Mouse (Mus musculus): Measurements from ENCODE around the gene Nav2.

Nav2 gene

DNA sequence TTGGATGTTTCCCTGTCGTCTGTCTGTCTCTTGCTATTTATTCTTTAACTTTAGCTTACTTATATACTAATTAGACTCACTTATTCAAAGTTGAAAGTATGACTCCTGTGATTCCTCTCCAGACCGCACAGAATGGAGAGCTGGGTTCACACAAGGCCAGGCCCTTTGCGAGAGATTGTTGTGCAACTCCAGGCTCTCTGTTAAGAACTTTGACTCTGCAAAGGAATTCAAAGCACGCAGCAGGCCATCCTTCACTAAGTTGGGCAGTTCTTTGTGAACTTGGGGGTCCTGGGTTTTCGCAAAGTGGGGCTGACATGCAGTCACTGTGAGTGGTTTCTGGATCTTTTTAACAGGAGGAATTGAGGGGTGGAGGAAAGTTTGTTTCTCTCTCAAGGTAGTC is 95.9 kb downstream of the Nav2 start:
- no peak for DNase-seq (ENCODE audit: low read depth, low spot score)

DNA sequence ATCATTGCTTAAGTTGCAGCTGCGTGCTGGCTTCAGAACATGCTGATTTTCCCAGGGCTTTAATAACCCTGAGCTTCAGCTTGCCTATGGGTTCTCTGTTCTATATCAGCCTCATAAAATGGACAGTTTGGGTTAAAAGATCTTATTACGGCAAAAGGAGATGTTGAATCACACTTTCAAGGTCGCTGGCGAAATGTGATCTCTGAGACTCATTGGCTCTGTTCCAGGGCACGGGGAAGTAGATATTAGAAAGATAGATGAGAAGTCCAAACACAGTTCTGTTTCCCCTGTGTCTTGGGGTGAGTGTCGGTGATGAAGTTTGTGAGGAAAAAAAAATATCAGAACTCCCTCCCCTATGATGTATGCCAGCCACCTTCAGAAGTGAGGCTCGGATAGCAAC is 98.4 kb downstream of the Nav2 start:
- no peak for DNase-seq (ENCODE audit: low read depth, low spot score)

DNA sequence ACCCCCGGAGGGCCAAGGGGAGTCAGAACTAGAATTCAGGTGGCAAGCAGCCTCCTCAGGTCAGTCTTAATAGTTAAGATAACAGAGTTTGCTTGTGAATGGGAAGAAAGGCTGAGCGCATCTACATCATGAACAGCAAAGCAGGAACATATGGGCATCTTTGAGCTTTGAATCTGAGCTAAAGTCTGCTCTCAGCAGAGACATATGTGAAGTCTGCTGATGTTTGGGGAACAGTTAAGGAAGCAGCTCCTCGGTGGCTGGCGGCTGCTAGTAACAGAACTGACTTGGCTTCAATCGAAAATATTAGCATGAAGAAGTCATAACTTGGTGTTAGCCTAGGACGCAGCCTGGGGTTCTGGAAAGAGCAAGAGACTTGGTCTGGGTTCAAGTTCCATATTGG is 102.2 kb downstream of the Nav2 start:
- no peak for DNase-seq (ENCODE audit: low read depth, low spot score)

DNA sequence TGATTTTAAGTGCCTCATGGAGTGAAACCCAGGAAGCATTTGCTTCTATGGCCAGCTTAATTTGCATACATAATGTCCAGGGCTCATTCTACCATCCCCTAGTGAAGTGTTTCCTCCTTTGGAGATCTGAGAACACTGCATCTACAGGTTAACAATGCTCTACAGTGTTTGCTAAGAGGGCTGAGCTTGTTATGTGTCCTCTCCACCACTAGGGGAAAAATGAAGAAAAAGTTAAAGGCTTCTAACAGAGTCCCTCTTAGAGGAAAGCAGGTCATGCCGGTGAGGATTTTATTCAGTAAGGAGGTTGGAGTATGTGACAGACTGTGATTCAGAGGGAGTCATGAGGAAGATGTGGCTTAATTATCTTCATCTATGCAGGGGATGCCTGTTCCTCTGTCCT is 103.5 kb downstream of the Nav2 start:
- DNase-seq (ENCODE audit: low read depth, low spot score), result no peak

DNA sequence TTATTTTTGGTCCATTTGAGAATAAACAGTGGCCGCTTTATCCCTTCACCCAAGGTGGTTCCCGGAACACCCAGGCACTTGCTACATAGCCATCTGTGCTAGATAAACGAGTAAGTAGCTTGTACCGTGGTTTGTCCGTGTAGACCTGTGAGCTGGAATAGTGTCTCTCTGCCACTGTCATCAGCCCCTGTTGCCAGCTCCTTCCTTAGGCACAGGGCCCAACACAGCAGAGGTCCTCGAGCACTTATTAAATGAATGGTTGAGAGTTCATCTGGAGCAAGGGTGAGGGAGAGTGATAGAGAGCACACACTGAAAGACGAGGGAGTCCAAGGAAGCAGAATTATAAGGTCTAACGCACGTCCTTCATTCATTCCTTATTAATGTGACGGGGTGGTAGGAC is 106.0 kb downstream of the Nav2 start:
- DNase-seq (ENCODE audit: low read depth, low spot score), result no peak

DNA sequence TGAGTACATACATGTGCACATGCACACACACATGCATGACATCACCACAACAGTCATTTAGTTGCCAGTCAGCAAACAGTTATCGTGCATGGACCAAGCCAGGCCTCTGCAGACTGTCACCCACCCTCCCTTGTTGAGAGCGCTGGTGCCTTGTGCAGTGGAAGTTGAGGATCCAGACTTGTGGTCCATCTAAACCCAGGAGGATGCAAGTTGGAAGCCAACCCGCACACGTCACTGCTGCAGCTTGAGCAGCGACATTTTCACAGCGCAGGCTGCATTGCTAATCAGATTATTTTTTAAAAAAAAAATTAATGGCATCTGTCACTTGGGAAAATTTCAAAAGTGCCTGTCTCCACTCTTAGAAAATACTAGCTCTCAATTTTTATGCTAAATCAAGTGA is 106.8 kb downstream of the Nav2 start:
- no peak for DNase-seq (ENCODE audit: low read depth, low spot score)

DNA sequence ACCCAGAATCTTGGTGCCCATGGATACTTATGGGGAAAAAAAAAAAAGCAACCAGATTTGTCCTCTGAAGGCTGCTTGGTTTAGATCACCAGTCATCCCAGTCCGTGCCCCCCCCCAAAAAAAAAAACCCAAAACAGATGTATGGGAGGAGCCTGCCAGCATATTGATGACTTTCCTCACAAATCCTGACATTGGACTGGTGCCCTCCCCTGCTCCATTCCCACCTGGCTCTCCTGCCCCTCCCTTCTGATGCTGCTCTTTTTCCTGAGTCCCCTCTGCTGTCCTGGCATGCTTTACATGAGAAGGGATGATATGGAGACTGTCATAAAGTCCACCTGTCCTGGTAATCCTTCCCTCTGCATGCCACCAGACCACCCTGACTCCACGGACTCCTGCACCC is 107.6 kb downstream of the Nav2 start:
- DNase-seq (ENCODE audit: low read depth, low spot score), result no peak

DNA sequence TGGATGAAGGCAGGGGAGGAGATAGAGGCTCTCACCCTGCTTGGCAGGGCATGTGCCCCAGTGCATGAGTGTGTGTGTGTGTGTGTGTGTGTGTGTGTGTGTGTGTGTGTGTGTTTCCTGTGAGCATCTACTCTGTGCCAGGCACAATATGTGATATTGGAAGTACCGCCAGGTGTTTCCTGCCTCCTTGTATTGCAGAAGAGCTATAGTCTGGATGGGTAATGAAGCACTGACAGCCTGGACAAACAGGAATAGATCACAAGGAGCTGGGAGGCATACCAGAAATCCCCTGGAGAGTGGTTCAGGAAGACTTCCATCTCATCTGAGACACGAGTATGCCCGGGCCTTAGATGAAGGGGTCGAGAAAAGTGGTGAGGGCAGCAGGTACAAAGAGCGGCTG is 109.3 kb downstream of the Nav2 start:
- DNase-seq (ENCODE audit: low read depth, low spot score), result no peak

DNA sequence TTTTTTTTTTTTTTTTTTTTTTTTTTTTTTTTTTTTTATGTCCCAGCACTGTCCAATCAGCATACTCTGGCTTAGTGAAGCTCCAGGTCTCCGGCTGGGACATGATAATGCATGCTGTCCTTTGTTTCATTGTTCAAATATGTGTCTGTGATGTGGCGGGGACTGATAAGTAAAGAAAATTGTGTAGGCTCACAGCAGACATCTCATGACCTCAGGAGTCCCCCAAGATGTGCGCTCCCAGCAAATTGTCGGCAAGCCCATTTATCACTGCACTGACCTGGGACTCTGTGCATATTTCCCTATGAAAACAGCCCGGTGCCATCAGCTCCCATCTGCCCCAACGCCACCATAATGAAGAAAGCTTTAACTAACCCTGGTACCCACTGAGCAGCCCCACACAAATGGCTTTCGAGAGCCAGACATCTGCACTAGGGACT is 110.0 kb downstream of the Nav2 start:
- DNase-seq (ENCODE audit: low read depth, low spot score), result no peak

DNA sequence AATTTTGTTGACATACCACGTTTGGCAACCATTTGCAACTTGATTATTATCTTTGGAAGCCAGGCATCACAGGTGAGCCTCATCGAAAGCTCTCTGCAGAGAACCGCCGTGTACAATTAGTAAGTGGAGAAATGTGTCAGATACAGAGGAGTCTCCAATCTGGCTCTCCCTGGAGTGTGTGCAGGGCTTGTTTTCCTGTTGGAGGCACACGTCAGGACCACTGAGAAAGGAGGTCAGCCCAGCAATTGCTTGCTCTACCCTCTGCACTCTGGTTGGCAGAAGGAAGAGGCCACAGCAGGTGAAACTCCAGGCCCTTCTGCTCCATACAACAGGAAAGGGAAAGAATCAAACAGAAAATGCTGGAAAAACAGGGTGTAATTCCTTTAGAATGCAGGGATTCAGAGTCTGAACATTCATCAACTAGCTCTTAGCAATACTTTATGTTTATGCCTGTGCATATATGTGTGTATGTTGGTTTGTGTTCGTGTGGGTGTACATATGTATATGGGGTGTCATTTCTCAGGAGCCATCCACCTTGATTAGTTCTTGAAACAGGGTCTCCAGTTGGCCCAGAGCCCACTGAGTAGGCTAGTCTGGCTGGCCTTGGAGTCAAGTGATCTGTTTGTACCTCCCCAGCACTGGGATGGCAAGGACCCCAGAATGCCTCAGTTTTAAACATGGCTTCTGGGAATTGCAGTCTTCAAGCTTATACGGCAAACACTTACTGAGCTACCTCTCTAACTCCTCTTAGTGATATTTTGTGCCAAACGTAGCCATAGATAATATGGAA is 116.7 kb downstream of the Nav2 start:
- no peak for DNase-seq (ENCODE audit: low read depth, low spot score)

DNA sequence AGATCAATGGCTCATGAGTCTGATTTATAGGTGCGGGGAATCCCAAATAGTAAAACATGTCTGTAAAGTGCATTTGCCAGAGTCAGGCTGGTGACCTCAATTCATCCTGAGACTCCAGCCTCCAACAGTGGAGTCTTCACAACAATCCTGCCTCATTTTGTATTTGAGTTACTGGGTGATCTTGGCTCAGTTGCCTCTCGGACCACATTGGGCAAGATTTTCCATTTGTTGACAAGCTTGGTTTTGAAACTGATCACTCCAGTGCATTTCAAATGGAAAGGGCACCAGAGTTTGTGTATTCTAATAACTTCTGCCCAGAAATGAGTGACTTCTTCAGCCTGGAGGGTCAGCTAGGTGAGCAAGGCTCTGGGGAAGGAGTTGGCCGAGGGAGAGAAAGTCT is 117.5 kb downstream of the Nav2 start:
- no peak for DNase-seq (ENCODE audit: low read depth, low spot score)

DNA sequence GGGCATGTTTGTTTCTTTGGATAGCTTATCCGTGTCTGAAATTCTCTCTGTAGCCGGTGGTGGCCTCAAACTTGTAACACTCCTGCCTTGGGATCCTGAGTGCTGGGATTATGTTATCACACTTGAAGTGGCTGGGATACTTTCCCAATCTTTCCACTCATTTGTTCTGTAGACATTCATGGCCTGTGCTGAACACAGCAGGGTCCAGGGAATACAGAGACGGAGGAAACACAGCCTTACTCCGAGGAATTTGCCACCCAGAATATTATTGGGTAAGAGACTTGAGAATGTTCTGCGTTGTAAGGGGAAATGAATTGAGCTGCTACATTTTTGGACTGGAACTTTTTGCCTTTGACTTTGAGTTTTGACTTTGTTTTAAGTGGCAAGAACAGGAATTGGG is 118.0 kb downstream of the Nav2 start:
- DNase-seq (ENCODE audit: low read depth, low spot score), result no peak

DNA sequence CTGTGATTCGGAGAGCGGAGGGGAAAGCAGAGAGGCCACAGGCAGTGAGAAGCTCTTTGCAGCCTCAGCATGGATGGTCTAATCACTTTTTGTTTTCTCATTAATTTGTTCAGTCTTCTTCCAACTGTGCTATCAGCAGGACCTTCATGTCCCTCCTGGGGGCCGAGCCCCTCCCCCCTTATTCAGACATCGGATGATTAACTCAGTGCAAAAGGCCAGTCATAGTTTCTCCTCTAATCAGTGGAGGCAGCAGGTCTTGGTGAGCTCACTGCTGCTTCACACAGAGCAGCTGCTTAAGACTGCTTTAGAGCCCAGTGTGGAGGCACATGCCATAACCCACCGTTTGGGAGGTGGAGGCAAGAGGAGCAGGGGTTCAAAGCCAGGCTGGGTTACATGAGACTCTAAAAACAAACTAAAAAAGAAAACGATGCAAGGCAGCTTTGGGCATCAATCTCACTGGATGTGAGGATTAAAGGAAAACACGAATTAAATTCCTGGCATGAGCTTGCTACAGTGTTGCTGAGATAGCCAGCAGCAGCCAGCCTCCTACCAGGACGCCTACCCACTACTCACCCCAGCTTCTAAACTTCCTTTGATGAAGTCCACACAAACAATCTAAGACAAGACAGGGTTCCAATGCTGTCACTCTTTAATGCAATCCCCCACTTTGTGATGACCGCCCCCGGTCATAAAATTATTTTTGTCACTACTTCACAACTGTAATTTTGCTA is 120.9 kb downstream of the Nav2 start:
- no peak for DNase-seq (ENCODE audit: low read depth, low spot score)

DNA sequence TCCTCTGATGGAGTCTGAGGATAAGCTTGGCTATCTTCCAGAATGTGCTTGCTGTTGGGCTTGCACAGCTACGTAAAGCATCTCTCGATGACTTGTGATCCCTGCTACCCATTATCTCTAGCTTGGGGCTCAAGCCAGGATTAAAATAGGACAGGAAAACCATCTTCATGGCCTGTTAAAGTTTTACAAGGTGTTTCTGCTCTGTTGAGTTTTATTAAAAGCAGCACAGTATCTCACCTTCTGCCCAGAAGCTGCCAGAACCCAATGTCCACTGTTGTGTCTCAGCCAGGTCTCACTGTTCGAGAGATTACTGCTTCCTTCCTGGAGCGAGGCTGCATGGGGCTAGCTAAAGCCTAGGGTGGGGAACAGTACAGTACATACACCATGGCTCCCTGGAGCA is 123.7 kb downstream of the Nav2 start:
- DNase-seq (ENCODE audit: low read depth, low spot score), result no peak

DNA sequence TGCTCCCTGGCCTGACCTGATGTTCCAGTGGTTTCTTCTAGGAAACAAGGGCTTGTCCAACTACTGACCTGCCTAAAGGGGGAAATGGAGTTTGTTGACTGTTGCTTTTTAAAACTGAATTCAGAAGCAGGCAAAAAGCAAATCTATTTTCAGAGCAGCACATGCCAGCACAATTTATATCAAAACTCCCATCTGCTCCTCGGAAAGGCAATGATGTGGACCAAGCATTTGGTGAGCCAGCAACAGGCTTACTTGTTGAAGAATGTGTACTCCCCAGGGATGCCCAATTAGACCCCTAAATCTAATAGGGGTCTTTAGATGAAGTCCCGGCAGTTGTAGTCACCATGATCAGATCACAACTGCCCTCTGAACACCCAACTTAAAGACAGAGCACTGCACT is 125.7 kb downstream of the Nav2 start:
- DNase-seq (ENCODE audit: low read depth, low spot score), result no peak

DNA sequence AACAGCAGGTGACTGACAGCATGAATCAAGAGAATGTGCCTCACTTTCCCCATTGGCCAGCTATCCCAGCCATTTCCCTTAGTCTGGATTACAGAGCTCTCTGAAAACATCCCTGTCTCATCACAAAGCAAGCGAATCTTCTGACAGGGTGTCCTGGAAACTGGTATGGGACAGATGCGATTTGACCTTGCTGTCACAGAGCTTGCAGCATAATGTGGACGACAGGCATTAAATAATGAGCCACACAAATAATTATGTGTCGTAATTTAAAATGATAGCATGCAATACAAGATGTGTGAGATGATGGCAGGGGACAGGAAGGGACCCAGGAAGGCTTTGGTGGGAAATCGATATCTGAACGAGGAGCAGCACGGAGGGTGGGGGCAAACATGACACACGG is 131.6 kb downstream of the Nav2 start:
- DNase-seq (ENCODE audit: low read depth, low spot score), result no peak

DNA sequence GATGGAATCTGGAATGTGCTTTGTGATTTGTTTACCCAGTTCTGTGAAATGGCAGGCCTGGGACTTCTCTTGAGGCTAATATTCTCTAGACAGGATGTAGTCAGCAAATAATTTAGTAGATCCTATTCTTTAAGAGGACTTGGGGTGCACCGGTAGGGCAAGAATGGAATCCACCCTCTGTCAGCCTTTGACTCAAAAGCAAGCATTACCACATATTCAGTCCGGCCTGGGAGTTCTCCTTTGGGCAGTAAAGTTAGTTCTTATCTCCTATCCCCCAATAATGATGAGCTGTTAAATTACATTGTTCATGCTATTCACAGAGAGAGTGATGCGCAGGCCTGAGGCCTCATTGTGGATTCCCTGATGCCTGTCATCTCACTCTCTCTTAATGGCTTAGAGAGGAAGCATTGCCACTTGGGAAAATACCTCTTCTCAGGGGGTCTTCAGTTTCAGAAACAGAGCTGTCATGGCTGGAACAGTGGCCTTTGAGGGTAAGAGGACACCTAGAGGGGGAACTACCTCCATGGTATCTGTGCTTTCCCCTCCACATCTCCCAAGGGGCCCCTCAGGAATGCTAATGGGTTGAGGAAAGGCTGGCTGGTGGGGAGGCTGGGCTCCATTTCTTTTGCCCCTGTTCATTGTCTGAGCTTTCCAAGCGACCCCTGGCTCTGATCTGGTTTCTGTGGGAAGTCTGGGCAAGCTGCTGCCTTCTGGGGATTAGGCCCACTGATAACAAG is 133.0 kb downstream of the Nav2 start:
- no peak for DNase-seq (ENCODE audit: low read depth, low spot score)

DNA sequence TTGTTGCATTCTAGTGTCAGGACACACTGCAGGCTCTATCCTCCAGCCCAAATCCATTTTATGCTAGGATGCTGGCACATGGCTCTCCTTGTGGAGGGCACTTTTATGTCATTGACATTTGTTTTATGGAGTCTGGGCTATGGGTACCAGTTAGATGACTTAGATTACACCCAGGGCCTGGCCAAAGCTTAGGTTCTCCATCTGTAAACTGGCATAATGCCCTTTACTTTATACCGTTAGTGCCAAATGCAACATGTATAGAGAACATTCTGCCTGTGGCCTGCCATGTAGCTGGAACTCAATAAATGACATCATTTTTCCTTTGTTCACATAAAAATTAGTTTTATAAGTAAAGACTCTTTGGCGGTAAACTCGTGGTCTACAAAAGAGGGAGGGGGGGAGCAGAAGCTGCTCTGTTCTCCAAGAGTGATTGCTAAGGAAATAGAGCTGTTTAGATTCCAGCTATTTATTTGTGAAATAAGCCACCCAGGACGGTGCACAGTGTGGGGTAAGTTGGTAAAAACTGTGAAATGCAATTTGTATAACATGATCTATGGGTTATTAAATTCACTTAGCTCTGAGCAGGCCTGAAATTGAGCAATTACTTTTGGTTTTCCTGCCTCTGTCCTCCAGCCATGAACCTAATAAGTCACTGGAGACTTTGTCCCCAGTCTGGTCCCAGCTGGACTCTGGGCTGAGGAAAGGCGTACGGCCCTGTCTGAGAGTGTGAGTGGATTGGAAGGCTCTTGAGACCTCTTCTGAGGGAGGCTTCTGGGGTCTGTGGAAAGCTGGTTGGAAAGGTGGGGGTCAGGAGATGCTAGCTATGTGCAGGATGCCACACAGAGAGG is 137.2 kb downstream of the Nav2 start:
- DNase-seq (ENCODE audit: low read depth, low spot score), result no peak

DNA sequence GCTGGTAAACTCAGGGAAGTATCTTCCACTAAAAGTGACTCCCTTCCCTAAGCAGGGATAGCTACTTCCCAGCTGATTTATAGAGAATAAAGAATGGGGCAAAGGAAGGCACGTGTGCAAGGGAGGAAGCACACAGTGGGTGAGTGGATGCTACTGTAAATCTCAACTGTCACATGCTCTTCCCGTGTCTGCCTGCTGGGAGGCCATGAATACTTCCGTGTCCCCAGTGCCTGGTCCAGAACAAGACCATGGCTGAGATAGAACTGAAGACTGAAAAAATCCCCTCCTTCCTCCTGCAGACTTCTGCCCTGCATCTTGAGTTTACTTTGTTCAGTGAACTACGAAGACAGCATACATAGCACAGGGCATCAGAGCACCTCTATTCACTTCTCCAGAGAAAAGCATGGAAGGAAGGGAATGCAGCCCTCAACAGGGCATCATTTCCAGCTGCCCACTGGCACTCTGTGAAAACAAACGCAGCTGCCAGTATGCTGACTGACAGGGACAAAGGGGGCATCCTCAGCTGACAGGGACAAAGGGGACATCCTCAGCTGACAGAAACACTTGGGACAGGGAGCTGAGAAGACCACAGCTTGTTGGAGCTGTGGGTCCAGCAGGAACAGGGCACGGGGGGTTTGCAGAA is 138.0 kb downstream of the Nav2 start:
- DNase-seq (ENCODE audit: low read depth, low spot score), result no peak

DNA sequence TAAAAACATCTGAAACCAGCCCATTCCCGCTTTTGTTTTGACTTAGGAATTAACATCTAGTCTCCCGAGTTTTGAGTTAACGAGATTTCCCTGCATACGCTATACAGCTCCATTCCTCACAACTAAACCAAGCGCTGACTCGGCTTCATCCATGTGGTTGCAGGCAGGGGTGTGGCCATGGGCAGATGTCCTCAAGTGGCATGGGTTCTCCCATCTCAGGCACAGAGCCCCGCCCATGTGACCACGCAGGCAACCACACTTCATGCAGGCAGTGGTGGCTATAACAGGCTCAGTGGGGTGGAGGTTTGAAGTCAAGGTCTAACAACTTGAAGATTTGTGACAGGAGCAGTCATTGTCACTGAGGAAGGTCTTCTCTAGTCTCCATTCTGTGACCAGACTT is 138.8 kb downstream of the Nav2 start:
- DNase-seq (ENCODE audit: low read depth, low spot score), result no peak
